Mouse (Mus musculus) midbrain, embryonic 13.5 days (tissue): ENCODE measurements around the gene Dhx30. TPM values are rescaled to one million over a fixed set of nuclear protein-coding genes. Genes with fewer than 3 reads are reported as not detected.
"Not testable (repeated sequence)": the region's sequence is repeated elsewhere in the genome, so short reads cannot be mapped to it uniquely, and the experiment has no call there.

Experiments
- ATAC-seq: fragments of 200-750 bp; cut with Nextera tagmentation; 2 replicates; pipeline ENCODE4 v1.8.0; 2017; ENCODE audit warnings: mild to moderate bottlenecking, moderate TSS enrichment, moderate library complexity
- H3K27ac ChIP-seq: fragments of 300-500 bp; sonication (generic); 2 replicates; pipeline ENCODE4 v1.5.1; 2015; ENCODE audit warnings: inconsistent platforms, mild to moderate bottlenecking, moderate library complexity
- H3K27me3 ChIP-seq: fragments of 300-500 bp; sonication (generic); 2 replicates; pipeline ENCODE4 v1.6.1; 2015; ENCODE audit warnings: mild to moderate bottlenecking, inconsistent platforms
- H3K36me3 ChIP-seq: fragments of 300-500 bp; sonication (generic); 2 replicates; pipeline ENCODE4 v1.6.1; 2015; ENCODE audit warnings: mild to moderate bottlenecking, inconsistent platforms
- H3K4me1 ChIP-seq: fragments of 300-500 bp; sonication (generic); replicated peaks from 2 replicates; pipeline ENCODE4 v1.6.1; 2015; ENCODE audit warnings: inconsistent platforms
- H3K4me2 ChIP-seq: fragments of 300-500 bp; sonication (generic); replicated peaks from 2 replicates; pipeline ENCODE4 v1.6.1; 2015; ENCODE audit warnings: moderate library complexity, mild to moderate bottlenecking, inconsistent platforms
- H3K4me3 ChIP-seq: fragments of 300-500 bp; sonication (generic); replicated peaks from 2 replicates; pipeline ENCODE4 v1.5.1; 2015; ENCODE audit warnings: mild to moderate bottlenecking, inconsistent platforms
- H3K9ac ChIP-seq: fragments of 300-500 bp; sonication (generic); replicated peaks from 2 replicates; pipeline ENCODE4 v1.6.1; 2015; ENCODE audit warnings: mild to moderate bottlenecking, inconsistent platforms
- H3K9me3 ChIP-seq: fragments of 300-500 bp; sonication (generic); 2 replicates; pipeline ENCODE4 v1.6.1; 2016; ENCODE audit warnings: mild to moderate bottlenecking, inconsistent platforms
- WGBS: fragments of 180-500 bp; shearing (Covaris S2); methylation state at CpG from one replicate; pipeline ENCODE4 v1.1.7; 2015; 5-methylcytosine and 5-hydroxymethylcytosine counted together
- polyA plus RNA-seq: library from polyadenylated mRNA; unstranded; fragments of >200 nt; fragmentation: Nextera tagmentation; extraction: Ambion mirVana; gene quantifications from 2 replicates; pipeline ENCODE4 v1.2.1, GENCODE M21; 2015

The Dhx30 gene
- polyA plus RNA-seq, 1 experiment from 2014 or later, result 221 TPM

DNA sequence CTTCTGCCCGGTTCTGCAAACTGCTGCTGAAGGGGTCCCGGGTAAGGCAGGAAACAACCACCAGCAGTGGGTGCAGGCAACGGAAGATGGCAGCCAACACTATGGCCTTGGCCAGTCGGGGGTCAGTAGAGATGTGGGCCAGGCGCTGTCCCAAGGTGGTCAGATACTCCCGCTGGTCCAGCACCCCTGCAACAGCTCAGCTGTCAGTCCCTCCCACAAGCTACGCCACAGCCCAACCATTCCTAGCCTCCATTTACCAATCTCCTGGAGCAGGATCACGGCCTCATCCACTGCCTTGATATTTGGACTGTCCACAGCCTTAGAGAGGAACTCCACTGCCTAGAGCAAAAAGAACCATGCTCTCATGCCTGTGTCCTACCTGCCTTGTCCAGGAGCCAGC is 31.9 kb downstream of the Dhx30 start:
- Histone ChIP-seq H3K4me1 (no peaks in the 10 kb centered on the region), H3K4me2 (no peak overlapping the region), H3K4me3 (no peak overlapping the region), H3K27ac (no peak overlapping the region), H3K9ac (no peak overlapping the region), H3K27me3 (no peaks in the 10 kb centered on the region), H3K9me3 (no peaks in the 10 kb centered on the region), H3K36me3 (peaks cover 99% of the 10 kb centered on the region)
- 94% methylated on average over 8 of the region's 8 CpGs for WGBS
- ATAC-seq, result no peak

DNA sequence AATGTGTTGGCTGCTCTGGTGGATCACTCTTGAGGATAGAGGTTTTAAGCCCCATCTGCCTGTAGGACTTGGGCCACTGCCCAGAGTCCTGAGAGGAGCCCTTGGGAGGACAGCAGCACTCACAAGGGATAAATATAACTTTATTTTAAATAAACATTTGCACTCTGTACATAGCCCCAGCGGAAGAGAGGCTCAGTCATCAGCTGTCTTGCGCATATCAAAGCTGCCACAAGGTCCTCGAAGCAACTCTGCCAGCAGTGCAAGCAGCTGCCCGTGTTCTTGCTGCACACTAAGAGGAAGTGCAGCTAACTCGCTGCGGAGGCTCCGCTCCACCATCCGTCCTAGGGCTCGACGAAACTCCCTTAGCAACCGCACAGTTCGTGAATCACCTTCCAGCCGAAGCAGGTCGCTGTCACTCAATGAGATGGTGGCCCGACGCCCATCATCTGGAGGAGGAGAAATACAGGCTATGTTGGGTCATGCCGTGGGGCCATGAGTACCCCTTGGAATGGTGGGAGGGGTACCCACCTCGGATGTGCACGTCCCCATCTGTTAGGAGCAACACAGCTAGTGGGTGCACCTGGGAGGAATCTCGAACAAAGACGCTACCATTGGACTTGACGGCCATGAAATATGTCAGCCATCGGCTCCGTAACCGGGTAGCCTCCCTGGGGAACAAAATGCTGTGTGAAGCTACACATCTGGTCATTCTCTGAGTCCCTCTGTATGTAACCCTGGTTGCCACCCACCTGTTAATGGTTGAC is 33.2 kb downstream of the Dhx30 start:
- H3K27me3 ChIP-seq, result no peaks in the 10 kb centered on the region
- no peak overlapping the region for H3K4me3 ChIP-seq
- no peak for ATAC-seq
- H3K9me3 ChIP-seq, result no peaks in the 10 kb centered on the region
- no peak overlapping the region for H3K4me2 ChIP-seq
- peaks cover 99% of the 10 kb centered on the region for H3K36me3 ChIP-seq
- H3K4me1 ChIP-seq, result no peaks in the 10 kb centered on the region
- 91% methylated on average over 25 of the region's 25 CpGs for WGBS
- no peak overlapping the region for H3K9ac ChIP-seq
- no peak overlapping the region for H3K27ac ChIP-seq

DNA sequence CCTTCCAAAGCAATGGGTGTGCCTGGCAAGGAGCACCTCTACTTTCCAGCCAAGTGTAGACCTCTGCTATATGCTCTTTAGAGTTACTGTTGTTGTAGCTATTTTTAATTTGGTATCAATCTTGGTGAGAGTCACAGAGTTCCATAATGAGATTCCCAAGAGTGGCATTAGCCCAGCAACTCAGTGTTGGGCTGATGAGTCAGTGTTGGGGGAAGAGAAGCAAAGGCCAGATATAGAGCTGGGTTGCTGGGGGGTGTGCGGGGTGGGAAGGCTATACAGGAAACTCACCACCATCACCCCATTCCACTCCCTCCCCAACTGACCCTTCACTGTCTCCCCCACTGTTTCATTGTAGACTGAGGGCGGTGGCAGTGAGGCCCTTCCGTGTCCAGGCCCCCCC is 36.6 kb downstream of the Dhx30 start:
- Histone ChIP-seq H3K4me2 (no peak overlapping the region), H3K9ac (no peak overlapping the region), H3K4me3 (no peak overlapping the region), H3K27ac (no peak overlapping the region), H3K27me3 (no peaks in the 10 kb centered on the region), H3K9me3 (no peaks in the 10 kb centered on the region), H3K36me3 (peaks cover 92% of the 10 kb centered on the region), H3K4me1 (no peaks in the 10 kb centered on the region)
- 62% methylated on average over 3 of the region's 3 CpGs for WGBS
- ATAC-seq, result no peak

DNA sequence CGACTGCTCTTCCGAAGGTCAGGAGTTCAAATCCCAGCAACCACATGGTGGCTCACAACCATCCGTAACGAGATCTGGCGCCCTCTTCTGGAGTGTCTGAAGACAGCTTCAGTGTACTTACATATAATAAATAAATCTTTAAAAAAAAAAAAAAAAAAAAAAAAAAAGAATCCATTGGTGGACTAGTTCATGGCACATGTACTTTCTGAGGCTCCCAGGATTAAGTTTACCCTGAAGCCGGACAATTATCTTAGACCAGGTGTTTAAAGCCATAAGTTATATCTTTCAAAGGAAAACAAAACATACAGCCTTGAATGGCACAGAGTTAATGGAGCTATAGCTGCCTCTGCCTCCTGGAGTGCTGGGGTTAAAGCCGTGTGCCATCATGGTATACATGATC is 41.2 kb downstream of the Dhx30 start:
- H3K9ac ChIP-seq, H3K4me1 ChIP-seq, ATAC-seq, H3K27ac ChIP-seq, H3K4me2 ChIP-seq, H3K27me3 ChIP-seq, H3K9me3 ChIP-seq, H3K4me3 ChIP-seq: not testable (repeated sequence)
- 80% methylated on average over 4 of the region's 7 CpGs for WGBS
- H3K36me3 ChIP-seq, result peaks cover 80% of the 10 kb centered on the region

DNA sequence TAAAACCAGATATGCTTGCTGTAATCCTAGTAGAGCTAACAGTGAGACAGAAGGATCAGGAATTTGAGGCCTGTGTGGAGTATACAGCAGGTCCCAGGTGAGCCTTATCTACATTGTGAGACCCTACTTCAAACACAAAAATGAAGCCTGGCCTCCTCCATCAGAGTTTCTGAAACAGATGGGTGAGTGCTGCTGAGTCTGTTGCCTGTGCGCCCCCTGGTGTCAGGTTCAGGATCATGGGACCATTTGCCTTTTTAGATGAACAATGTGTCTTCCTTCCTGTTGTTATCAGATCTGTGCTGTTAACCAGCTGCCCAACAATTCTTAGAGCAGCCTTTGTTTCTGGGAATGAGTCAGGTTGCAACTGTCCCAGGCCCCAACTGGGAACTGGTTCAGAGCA is 45.8 kb downstream of the Dhx30 start:
- no peak overlapping the region for H3K27ac ChIP-seq
- H3K9ac ChIP-seq, result no peak overlapping the region
- H3K4me2 ChIP-seq, result no peak overlapping the region
- no peaks in the 10 kb centered on the region for H3K27me3 ChIP-seq
- peaks cover 83% of the 10 kb centered on the region for H3K36me3 ChIP-seq
- 0% methylated on average over 1 of the region's 1 CpGs for WGBS
- H3K4me3 ChIP-seq, result no peak overlapping the region
- H3K4me1 ChIP-seq, result no peaks in the 10 kb centered on the region
- H3K9me3 ChIP-seq, result no peaks in the 10 kb centered on the region
- ATAC-seq, result peak; percentile 66

DNA sequence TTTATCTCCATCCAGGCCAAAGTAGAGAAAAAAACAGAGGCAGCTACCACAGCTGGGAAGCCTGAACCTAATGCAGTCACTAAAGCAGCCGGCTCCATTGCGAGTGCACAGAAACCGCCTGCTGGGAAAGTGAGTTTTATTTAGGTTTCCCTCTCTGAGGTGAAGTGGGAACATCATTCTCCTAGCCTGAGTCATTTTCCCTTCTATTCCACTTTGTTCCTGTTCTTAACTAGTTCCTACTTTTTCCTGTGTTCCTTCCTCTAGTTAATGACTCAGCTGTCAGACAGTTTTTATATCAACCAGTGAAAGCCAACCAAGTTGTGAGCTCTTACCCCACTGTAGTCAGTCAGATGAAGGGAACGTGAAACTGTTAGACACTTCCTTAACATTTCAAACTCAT is 46.6 kb downstream of the Dhx30 start:
- no peaks in the 10 kb centered on the region for H3K4me1 ChIP-seq
- H3K4me3 ChIP-seq, result no peak overlapping the region
- ATAC-seq, result no peak
- no peak overlapping the region for H3K9ac ChIP-seq
- no peak overlapping the region for H3K27ac ChIP-seq
- H3K27me3 ChIP-seq, result no peaks in the 10 kb centered on the region
- 86% methylated on average over 4 of the region's 4 CpGs for WGBS
- peaks cover 87% of the 10 kb centered on the region for H3K36me3 ChIP-seq
- H3K4me2 ChIP-seq, result no peak overlapping the region
- no peaks in the 10 kb centered on the region for H3K9me3 ChIP-seq

DNA sequence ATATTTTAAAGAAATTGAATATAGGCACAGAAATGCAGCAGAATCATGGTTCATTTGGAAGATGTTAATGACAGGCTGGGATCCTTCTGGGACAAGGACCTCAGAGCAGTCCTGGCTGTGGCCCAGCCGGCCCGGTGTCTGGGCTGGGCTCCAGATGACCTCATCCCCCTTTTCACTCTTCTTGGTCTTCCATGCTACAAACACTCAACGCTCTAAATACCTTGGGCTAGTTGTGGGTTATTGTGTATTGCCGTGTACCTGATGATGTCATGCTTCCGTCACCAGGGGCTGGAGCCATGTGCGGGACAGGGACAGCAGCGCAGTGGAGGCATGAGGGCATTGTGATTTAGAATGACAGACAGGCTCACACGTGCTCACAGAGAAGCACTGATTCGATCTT is 47.3 kb downstream of the Dhx30 start:
- H3K27me3 ChIP-seq, result no peaks in the 10 kb centered on the region
- H3K4me1 ChIP-seq, result no peaks in the 10 kb centered on the region
- WGBS, result 83% methylated on average over 9 of the region's 9 CpGs
- H3K27ac ChIP-seq, result no peak overlapping the region
- no peak overlapping the region for H3K4me3 ChIP-seq
- ATAC-seq, result peak; percentile 62; the same call in 1 of the 2 replicates
- H3K9me3 ChIP-seq, result no peaks in the 10 kb centered on the region
- H3K4me2 ChIP-seq, result no peak overlapping the region
- peaks cover 86% of the 10 kb centered on the region for H3K36me3 ChIP-seq
- H3K9ac ChIP-seq, result no peak overlapping the region

DNA sequence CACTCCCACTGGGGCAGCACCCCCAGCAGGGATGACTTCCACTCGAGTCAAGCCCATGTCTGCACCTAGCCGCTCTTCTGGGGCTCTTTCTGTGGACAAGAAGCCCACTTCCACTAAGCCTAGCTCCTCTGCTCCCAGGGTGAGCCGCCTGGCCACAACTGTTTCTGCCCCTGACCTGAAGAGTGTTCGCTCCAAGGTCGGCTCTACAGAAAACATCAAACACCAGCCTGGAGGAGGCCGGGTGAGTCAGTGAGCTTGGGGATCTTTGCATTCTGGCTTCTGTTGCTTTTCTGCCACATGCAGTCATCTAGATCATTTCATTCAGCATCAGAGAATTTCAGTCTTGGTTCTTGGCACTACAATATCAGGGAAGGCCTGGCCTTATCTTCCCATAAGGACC is 48.9 kb downstream of the Dhx30 start:
- H3K4me2 ChIP-seq, result no peak overlapping the region
- H3K9me3 ChIP-seq, result no peaks in the 10 kb centered on the region
- H3K9ac ChIP-seq, result no peak overlapping the region
- no peak for ATAC-seq
- H3K36me3 ChIP-seq, result peaks cover 81% of the 10 kb centered on the region
- no peak overlapping the region for H3K4me3 ChIP-seq
- H3K4me1 ChIP-seq, result no peaks in the 10 kb centered on the region
- 93% methylated on average over 6 of the region's 6 CpGs for WGBS
- no peaks in the 10 kb centered on the region for H3K27me3 ChIP-seq
- H3K27ac ChIP-seq, result no peak overlapping the region

DNA sequence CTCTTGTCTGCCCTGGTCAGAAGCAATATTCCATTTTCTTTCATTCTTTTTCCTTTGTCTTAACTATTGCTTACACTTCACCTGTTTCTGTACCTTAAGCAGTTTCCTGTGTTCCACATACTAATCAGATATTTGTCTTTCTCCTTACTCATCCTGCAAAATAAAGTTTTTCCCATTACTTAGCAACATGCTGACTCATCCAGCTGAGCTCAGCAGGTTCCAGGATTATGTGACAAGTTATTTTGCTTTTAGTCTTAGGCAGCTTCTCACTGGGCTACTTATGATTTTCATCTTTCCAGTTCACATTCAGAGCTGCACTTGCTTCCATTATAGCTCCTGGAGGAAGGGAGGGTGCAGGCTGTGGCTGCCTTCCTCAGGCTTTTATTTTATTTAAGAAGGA is 53.0 kb downstream of the Dhx30 start:
- no peaks in the 10 kb centered on the region for H3K27me3 ChIP-seq
- no peak overlapping the region for H3K4me2 ChIP-seq
- ATAC-seq, result no peak
- H3K4me3 ChIP-seq, result no peak overlapping the region
- no peaks in the 10 kb centered on the region for H3K9me3 ChIP-seq
- peaks cover 55% of the 10 kb centered on the region for H3K36me3 ChIP-seq
- H3K9ac ChIP-seq, result no peak overlapping the region
- H3K4me1 ChIP-seq, result peaks cover 8% of the 10 kb centered on the region; the same call in 1 of the 2 replicates
- H3K27ac ChIP-seq, result no peak overlapping the region

DNA sequence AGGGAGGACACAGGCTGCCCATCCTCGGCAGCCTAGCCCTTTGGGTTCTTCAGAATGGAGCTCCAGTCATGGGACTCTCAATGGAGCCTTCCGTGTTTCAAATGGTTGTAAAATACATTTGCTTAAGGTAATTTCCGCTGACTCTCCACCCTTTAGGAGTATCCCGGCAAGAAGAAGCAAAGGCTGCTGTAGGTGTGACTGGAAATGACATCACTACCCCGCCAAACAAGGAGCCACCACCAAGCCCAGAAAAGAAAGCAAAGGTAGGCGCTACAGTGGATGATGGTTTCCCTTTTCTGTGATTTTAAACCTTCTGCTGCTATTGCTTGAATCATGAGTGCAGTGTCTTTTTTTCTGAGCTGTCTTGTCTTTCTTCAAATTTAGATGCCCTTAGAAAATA is 54.8 kb downstream of the Dhx30 start:
- Histone ChIP-seq H3K4me1 (peaks cover 11% of the 10 kb centered on the region; the same call in 1 of the 2 replicates), H3K27ac (no peak overlapping the region), H3K9ac (no peak overlapping the region), H3K36me3 (peaks cover 37% of the 10 kb centered on the region), H3K4me3 (no peak overlapping the region), H3K4me2 (no peak overlapping the region), H3K9me3 (no peaks in the 10 kb centered on the region), H3K27me3 (no peaks in the 10 kb centered on the region)
- 95% methylated on average over 6 of the region's 6 CpGs for WGBS
- ATAC-seq, result no peak

DNA sequence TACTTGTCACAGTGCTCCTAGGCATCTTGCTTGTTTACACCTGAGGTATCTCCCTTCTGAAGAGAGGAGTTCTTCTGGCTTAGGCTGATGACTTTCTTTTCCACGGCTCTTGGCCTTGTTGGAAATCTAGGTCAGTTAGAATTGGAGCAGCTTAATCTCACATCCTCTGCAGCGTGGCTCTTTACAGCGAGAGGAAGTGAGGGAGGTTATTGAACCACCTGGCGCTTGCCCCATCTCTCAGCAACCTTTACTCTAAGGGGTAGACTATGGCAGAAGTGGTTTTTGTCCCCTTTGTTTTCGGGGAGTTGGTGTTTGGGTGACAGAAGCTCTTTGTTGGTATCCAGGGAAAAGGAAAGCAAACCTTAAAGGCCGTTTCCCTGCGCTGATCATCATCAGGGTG is 55.2 kb downstream of the Dhx30 start:
- no peaks in the 10 kb centered on the region for H3K27me3 ChIP-seq
- ATAC-seq, result no peak
- H3K9me3 ChIP-seq, result no peaks in the 10 kb centered on the region
- H3K27ac ChIP-seq, result no peak overlapping the region
- H3K4me3 ChIP-seq, result no peak overlapping the region
- H3K9ac ChIP-seq, result no peak overlapping the region
- H3K4me1 ChIP-seq, result peaks cover 14% of the 10 kb centered on the region; the same call in 1 of the 2 replicates
- H3K4me2 ChIP-seq, result no peak overlapping the region
- 85% methylated on average over 7 of the region's 7 CpGs for WGBS
- H3K36me3 ChIP-seq, result peaks cover 33% of the 10 kb centered on the region

DNA sequence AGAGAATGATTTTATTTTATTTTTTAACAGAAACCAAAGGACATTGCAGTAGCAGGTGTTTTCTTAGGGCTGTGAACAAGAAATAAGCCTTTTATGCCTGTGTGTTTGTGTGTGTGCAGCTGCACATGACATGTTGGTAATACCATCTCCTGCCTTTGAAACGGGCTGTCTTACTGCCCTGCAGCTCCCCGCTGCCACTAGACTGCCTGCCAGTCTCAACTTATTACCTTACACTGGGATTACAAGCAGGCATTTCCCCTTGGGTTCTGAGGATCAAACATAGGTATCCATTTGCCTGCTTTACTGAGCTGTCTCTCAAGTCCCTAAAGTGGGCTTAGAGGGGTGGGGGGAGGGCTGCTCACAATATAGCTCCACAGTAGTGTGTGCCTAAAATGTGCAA is 56.9 kb downstream of the Dhx30 start:
- peaks cover 17% of the 10 kb centered on the region for H3K36me3 ChIP-seq
- H3K4me2 ChIP-seq, result no peak overlapping the region
- H3K9me3 ChIP-seq, result no peaks in the 10 kb centered on the region
- H3K27ac ChIP-seq, result no peak overlapping the region
- no peaks in the 10 kb centered on the region for H3K27me3 ChIP-seq
- WGBS, result 34% methylated on average over 2 of the region's 2 CpGs
- H3K9ac ChIP-seq, result no peak overlapping the region
- peaks cover 28% of the 10 kb centered on the region for H3K4me1 ChIP-seq
- H3K4me3 ChIP-seq, result no peak overlapping the region
- ATAC-seq, result no peak

DNA sequence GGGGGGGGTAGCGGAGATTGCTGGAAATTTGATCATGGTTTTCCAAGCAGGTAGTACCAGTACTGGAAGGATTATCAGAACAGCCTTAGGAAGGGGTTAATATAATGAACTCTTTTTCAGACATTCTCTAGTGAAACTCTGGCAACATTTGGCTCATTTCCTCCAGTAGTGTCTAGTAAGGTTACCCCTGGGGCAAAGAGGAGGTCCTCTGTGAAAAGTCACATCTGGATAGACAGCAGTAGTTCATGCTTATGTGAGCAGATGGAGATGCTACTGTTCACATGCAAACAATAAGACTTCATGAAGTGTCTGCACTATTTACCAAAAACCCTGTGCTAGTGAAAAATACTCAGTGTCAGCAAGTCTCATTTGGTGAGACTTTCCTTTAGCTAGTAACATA is 60.4 kb downstream of the Dhx30 start:
- ATAC-seq, result no peak
- no peaks in the 10 kb centered on the region for H3K27me3 ChIP-seq
- no peak overlapping the region for H3K4me3 ChIP-seq
- H3K27ac ChIP-seq, result no peak overlapping the region
- no peak overlapping the region for H3K9ac ChIP-seq
- H3K36me3 ChIP-seq, result no peaks in the 10 kb centered on the region
- WGBS, result 96% methylated on average over 1 of the region's 1 CpGs
- H3K4me2 ChIP-seq, result no peak overlapping the region
- no peaks in the 10 kb centered on the region for H3K9me3 ChIP-seq
- peaks cover 63% of the 10 kb centered on the region for H3K4me1 ChIP-seq
